Mouse (Mus musculus): ENCODE results near the gene Btbd11. TPM values are rescaled to one million over a fixed set of nuclear protein-coding genes. Genes with fewer than 3 reads are reported as not detected.

Btbd11 gene
- polyA plus RNA-seq, 1 experiment = 4.1 TPM

- Histone ChIP-seq H3K27ac (ENCODE audit: insufficient read depth, low read depth, low read length) (no peak overlapping the region), H3K4me1 (ENCODE audit: control insufficient read depth, insufficient read depth, low read length) (no peaks in the 10 kb centered on the region), H3K4me3 (ENCODE audit: insufficient read depth, low read depth, low read length) (no peak overlapping the region), H3K27me3 (replicated peaks; ENCODE audit: control insufficient read depth, insufficient read depth, low read length) (no peaks in the 10 kb centered on the region), H3K36me3 (ENCODE audit: control insufficient read depth, insufficient read depth, low read length) (no peaks in the 10 kb centered on the region)
- WGBS = 50% methylated on average over 9 of the region's 9 CpGs
- DNase-seq = no peak
- no peak for TF ChIP-seq CTCF (conservative IDR thresholded peaks at IDR 0.05; ENCODE audit: insufficient read depth, insufficient read length, low read depth, low read length)
- no peak for TF ChIP-seq POLR2A (IDR thresholded peaks at IDR 0.05; ENCODE audit: low read depth, low read length)
Measured at GRCm38 (mm10) chr10:85362766-85363442, 23.7 kb upstream of the Btbd11 start.

GRCm38 (mm10) chr10:85366876-85367275 lies 19.7 kb upstream of the Btbd11 start:
- Histone ChIP-seq H3K27me3 (replicated peaks; ENCODE audit: control insufficient read depth, insufficient read depth, low read length) (no peaks in the 10 kb centered on the region), H3K4me3 (ENCODE audit: insufficient read depth, low read depth, low read length) (no peak overlapping the region), H3K27ac (ENCODE audit: insufficient read depth, low read depth, low read length) (no peak overlapping the region), H3K36me3 (ENCODE audit: control insufficient read depth, insufficient read depth, low read length) (no peaks in the 10 kb centered on the region), H3K4me1 (ENCODE audit: control insufficient read depth, insufficient read depth, low read length) (no peaks in the 10 kb centered on the region)
- no peak for DNase-seq
- 74% methylated on average over 10 of the region's 10 CpGs for WGBS
- no peak for TF ChIP-seq POLR2A (IDR thresholded peaks at IDR 0.05; ENCODE audit: low read depth, low read length)

- TF ChIP-seq CTCF (conservative IDR thresholded peaks at IDR 0.05; ENCODE audit: insufficient read depth, insufficient read length, low read depth, low read length) (no peak), POLR2A (IDR thresholded peaks at IDR 0.05; ENCODE audit: low read depth, low read length) (no peak)
- no peak overlapping the region for H3K27ac ChIP-seq (ENCODE audit: insufficient read depth, low read depth, low read length)
- no peaks in the 10 kb centered on the region for H3K27me3 ChIP-seq (replicated peaks; ENCODE audit: control insufficient read depth, insufficient read depth, low read length)
- 55% methylated on average over 2 of the region's 2 CpGs for WGBS
- H3K36me3 ChIP-seq (ENCODE audit: control insufficient read depth, insufficient read depth, low read length) = no peaks in the 10 kb centered on the region
- no peak overlapping the region for H3K4me3 ChIP-seq (ENCODE audit: insufficient read depth, low read depth, low read length)
- no peaks in the 10 kb centered on the region for H3K4me1 ChIP-seq (ENCODE audit: control insufficient read depth, insufficient read depth, low read length)
- DNase-seq = peak; percentile 21
Measured at GRCm38 (mm10) chr10:85371309-85371708, 15.3 kb upstream of the Btbd11 start.

- no peak overlapping the region for H3K27ac ChIP-seq (ENCODE audit: insufficient read depth, low read depth, low read length)
- no peak for DNase-seq
- H3K36me3 ChIP-seq (ENCODE audit: control insufficient read depth, insufficient read depth, low read length) = no peaks in the 10 kb centered on the region
- TF ChIP-seq CTCF (conservative IDR thresholded peaks at IDR 0.05; ENCODE audit: insufficient read depth, insufficient read length, low read depth, low read length) (no peak), POLR2A (IDR thresholded peaks at IDR 0.05; ENCODE audit: low read depth, low read length) (no peak)
- no peak overlapping the region for H3K4me3 ChIP-seq (ENCODE audit: insufficient read depth, low read depth, low read length)
- WGBS = 71% methylated on average over 4 of the region's 4 CpGs
- no peaks in the 10 kb centered on the region for H3K27me3 ChIP-seq (replicated peaks; ENCODE audit: control insufficient read depth, insufficient read depth, low read length)
- no peaks in the 10 kb centered on the region for H3K4me1 ChIP-seq (ENCODE audit: control insufficient read depth, insufficient read depth, low read length)
Measured at GRCm38 (mm10) chr10:85372108-85372507, 14.5 kb upstream of the Btbd11 start.

GRCm38 (mm10) chr10:85378972-85379371 lies 7.6 kb upstream of the Btbd11 start:
- no peaks in the 10 kb centered on the region for H3K36me3 ChIP-seq (ENCODE audit: control insufficient read depth, insufficient read depth, low read length)
- H3K27ac ChIP-seq (ENCODE audit: insufficient read depth, low read depth, low read length) = no peak overlapping the region
- TF ChIP-seq CTCF (conservative IDR thresholded peaks at IDR 0.05; ENCODE audit: insufficient read depth, insufficient read length, low read depth, low read length) (no peak), POLR2A (IDR thresholded peaks at IDR 0.05; ENCODE audit: low read depth, low read length) (no peak)
- no peaks in the 10 kb centered on the region for H3K4me1 ChIP-seq (ENCODE audit: control insufficient read depth, insufficient read depth, low read length)
- H3K27me3 ChIP-seq (replicated peaks; ENCODE audit: control insufficient read depth, insufficient read depth, low read length) = no peaks in the 10 kb centered on the region
- peak; percentile 69 for DNase-seq
- no peak overlapping the region for H3K4me3 ChIP-seq (ENCODE audit: insufficient read depth, low read depth, low read length)
- WGBS = 18% methylated on average over 8 of the region's 8 CpGs

DNA sequence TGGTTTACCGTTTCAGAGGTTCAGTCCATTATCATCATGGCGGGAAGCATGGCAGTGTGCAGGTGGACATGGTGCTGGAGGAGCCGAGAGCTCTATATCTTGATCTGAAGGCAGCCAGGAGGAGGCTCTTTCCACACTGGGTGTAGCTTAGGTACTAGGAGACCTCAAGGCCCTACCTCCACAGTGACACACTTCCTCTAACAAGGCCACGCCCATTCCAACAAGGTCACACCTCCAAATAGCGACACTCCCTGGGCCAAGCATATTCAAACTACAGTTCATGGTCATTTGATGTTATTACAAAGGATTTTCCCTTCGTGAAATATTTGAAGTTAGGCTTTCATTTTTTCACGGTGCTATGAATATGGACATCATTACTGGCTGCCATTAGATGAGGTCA lies 3.6 kb upstream of the Btbd11 start:
- H3K4me3 ChIP-seq (ENCODE audit: insufficient read depth, low read depth, low read length) = no peak overlapping the region
- 83% methylated on average over 7 of the region's 7 CpGs for WGBS
- DNase-seq = no peak
- no peaks in the 10 kb centered on the region for H3K36me3 ChIP-seq (ENCODE audit: control insufficient read depth, insufficient read depth, low read length)
- TF ChIP-seq CTCF (conservative IDR thresholded peaks at IDR 0.05; ENCODE audit: insufficient read depth, insufficient read length, low read depth, low read length) = no peak
- TF ChIP-seq POLR2A (IDR thresholded peaks at IDR 0.05; ENCODE audit: low read depth, low read length) = no peak
- H3K27ac ChIP-seq (ENCODE audit: insufficient read depth, low read depth, low read length) = no peak overlapping the region
- no peaks in the 10 kb centered on the region; the same call in 1 of the 2 replicates for H3K4me1 ChIP-seq (ENCODE audit: control insufficient read depth, insufficient read depth, low read length)
- H3K27me3 ChIP-seq (replicated peaks; ENCODE audit: control insufficient read depth, insufficient read depth, low read length) = no peaks in the 10 kb centered on the region

DNA sequence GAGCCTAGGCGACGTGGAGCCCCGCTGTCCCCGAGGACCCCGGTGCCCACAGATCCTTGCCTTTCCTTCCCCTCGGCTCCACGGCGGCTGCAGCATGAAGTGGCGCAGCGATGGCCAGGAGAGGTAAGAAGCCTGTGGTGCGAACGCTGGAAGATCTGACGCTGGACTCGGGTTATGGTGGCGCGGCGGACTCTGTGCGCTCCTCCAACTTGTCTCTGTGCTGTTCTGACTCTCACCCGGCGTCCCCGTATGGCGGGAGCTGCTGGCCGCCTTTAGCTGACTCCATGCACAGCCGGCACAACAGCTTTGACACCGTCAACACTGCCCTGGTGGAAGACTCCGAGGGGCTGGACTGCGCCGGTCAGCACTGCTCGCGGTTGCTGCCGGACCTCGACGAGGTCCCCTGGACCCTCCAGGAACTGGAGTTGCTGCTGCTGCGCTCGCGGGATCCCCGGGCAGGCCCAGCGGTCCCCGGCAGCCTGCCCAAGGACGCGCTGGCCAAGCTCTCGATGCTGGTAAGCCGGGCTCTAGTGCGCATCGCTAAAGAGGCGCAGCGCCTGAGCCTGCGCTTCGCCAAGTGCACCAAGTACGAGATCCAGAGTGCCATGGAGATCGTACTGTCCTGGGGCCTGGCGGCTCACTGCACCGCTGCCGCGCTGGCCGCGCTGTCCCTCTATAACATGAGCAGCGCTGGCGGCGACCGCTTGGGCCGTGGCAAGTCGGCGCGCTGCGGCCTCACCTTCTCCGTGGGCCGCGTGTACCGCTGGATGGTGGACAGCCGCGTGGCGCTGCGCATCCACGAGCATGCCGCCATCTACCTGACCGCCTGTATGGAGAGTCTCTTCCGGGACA lies 831 bp downstream of the Btbd11 start:
- peak; percentile 43 for DNase-seq
- Histone ChIP-seq H3K27ac (ENCODE audit: insufficient read depth, low read depth, low read length) (no peak overlapping the region), H3K4me3 (ENCODE audit: insufficient read depth, low read depth, low read length) (peak overlapping the region; percentile 70), H3K27me3 (replicated peaks; ENCODE audit: control insufficient read depth, insufficient read depth, low read length) (no peaks in the 10 kb centered on the region), H3K36me3 (ENCODE audit: control insufficient read depth, insufficient read depth, low read length) (no peaks in the 10 kb centered on the region), H3K4me1 (ENCODE audit: control insufficient read depth, insufficient read depth, low read length) (no peaks in the 10 kb centered on the region; the same call in 1 of the 2 replicates)
- WGBS = under 1% methylated on average over 78 of the region's 78 CpGs
- no peak for TF ChIP-seq CTCF (conservative IDR thresholded peaks at IDR 0.05; ENCODE audit: insufficient read depth, insufficient read length, low read depth, low read length)
- TF ChIP-seq POLR2A (IDR thresholded peaks at IDR 0.05; ENCODE audit: low read depth, low read length) = no peak

Data from kidney, adult 2 months (tissue).